Mouse (Mus musculus) liver, postnatal 0 days (tissue): ENCODE data around the gene Btbd19.

Experiments
- CTCF ChIP-seq: sonication (generic); IDR thresholded peaks from 2 replicates; pipeline ENCODE4 v1.5.1; 2016; ENCODE audit warnings: antibody characterized with exemption, low read depth
- EP300 ChIP-seq: IDR thresholded peaks from 2 replicates; pipeline ENCODE4 v1.6.1; 2016; ENCODE audit warnings: antibody characterized with exemption, low read depth, mild to moderate bottlenecking

- TF ChIP-seq CTCF (no peak), EP300 (no peak)
These were observed 24.0 kb upstream of the Btbd19 start for GRCm38 (mm10) chr4:117149291-117150211.
